Mouse (Mus musculus) heart, embryonic 13.5 days (tissue): ENCODE data around the gene Trio. TPM values are rescaled to one million over a fixed set of nuclear protein-coding genes. Genes with fewer than 3 reads are reported as not detected.
"Not testable (repeated sequence)": the region's sequence is repeated elsewhere in the genome, so short reads cannot be mapped to it uniquely, and the experiment has no call there.

Experiments used
- ATAC-seq: fragments of 200-750 bp; cut with Nextera tagmentation; 2 replicates; pipeline ENCODE4 v1.8.0; 2017; ENCODE audit warnings: moderate TSS enrichment; ENCODE audit not compliant: insufficient number of reproducible peaks, low FRiP score, low TSS enrichment; ENCODE audit errors: extremely low read depth
- H3K27ac ChIP-seq: fragments of 300-500 bp; sonication (generic); replicated peaks from 2 replicates; pipeline ENCODE4 v1.5.1; 2015; ENCODE audit warnings: moderate library complexity, mild to moderate bottlenecking, inconsistent platforms
- H3K27me3 ChIP-seq: fragments of 300-500 bp; sonication (generic); replicated peaks from 2 replicates; pipeline ENCODE4 v1.6.1; 2015; ENCODE audit warnings: mild to moderate bottlenecking, inconsistent platforms
- H3K36me3 ChIP-seq: fragments of 300-500 bp; sonication (generic); 2 replicates; pipeline ENCODE4 v1.6.1; 2015; ENCODE audit warnings: mild to moderate bottlenecking, inconsistent platforms
- H3K4me1 ChIP-seq: fragments of 300-500 bp; sonication (generic); 2 replicates; pipeline ENCODE4 v1.6.1; 2015; ENCODE audit warnings: inconsistent platforms
- H3K4me2 ChIP-seq: fragments of 300-500 bp; sonication (generic); 2 replicates; pipeline ENCODE4 v1.6.1; 2015; ENCODE audit warnings: inconsistent platforms, mild to moderate bottlenecking, moderate library complexity
- H3K4me3 ChIP-seq: fragments of 300-500 bp; sonication (generic); 2 replicates; pipeline ENCODE4 v1.5.1; 2015; ENCODE audit warnings: moderate library complexity, mild to moderate bottlenecking, inconsistent platforms
- H3K9ac ChIP-seq: fragments of 300-500 bp; sonication (generic); 2 replicates; pipeline ENCODE4 v1.6.1; 2015; ENCODE audit warnings: inconsistent platforms, mild to moderate bottlenecking, moderate library complexity
- H3K9me3 ChIP-seq: fragments of 300-500 bp; sonication (generic); 2 replicates; pipeline ENCODE4 v1.6.1; 2016; ENCODE audit warnings: inconsistent platforms
- WGBS: fragments of 180-500 bp; shearing (Covaris S2); methylation state at CpG from one replicate; pipeline ENCODE4 v1.1.7; 2015; ENCODE audit warnings: mixed read lengths; 5-methylcytosine and 5-hydroxymethylcytosine counted together
- polyA plus RNA-seq: library from polyadenylated mRNA; unstranded; fragments of >200 nt; fragmentation: Nextera tagmentation; extraction: Ambion mirVana; gene quantifications from 2 replicates; pipeline ENCODE4 v1.2.1, GENCODE M21; 2015

The Trio gene
- polyA plus RNA-seq, 1 experiment from 2014 or later, result 17.5 TPM

DNA sequence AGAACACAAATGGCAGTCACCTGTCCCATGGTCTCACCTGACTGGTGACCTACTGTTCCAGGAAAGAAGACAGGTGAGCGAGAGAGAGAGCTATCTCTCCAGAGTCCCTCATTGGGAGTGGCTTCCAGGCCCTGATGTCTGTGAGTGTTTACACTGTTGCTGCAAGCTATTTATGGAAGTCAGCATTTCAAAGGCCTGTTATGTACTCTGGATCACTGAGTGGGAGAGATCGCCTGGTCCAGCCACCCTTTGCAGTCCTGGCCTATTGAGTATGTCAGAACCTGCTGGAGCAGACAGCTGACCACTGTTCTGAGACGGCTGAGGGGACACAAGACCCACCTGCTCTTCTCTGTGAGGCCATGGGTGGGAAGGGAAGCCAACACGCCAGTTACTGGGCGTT lies 280.7 kb downstream of the Trio start:
- H3K27ac ChIP-seq, result peak overlapping the region; percentile 79
- H3K9ac ChIP-seq, result no peak overlapping the region
- H3K4me1 ChIP-seq, result peaks cover 26% of the 10 kb centered on the region
- WGBS, result 59% methylated on average over 5 of the region's 5 CpGs
- H3K4me2 ChIP-seq, result no peak overlapping the region
- peaks cover 95% of the 10 kb centered on the region for H3K36me3 ChIP-seq
- no peaks in the 10 kb centered on the region for H3K27me3 ChIP-seq
- no peaks in the 10 kb centered on the region for H3K9me3 ChIP-seq
- ATAC-seq, result no peak
- no peak overlapping the region for H3K4me3 ChIP-seq

DNA sequence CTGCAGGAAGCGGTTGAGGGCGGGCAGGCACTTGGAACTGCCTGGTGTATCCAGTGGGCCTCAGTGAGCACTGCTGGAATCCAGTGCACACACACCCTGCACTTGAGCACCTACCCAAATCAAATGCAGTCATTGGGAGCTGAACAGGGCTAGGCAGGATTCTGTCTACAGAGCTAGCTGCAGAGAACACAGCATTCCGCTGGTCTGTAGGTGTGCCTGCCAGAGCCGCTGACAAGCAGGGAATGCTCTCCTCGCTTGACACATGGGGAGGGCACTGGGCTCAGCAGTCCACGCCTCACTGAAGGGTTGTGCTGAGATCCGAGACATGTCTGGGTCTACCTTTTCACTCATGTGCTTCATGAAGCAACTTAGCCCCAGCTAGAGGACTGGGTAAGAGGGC lies 285.6 kb downstream of the Trio start:
- no peaks in the 10 kb centered on the region for H3K9me3 ChIP-seq
- H3K4me1 ChIP-seq, result peaks cover 15% of the 10 kb centered on the region
- ATAC-seq, result no peak; the same call in 1 of the 2 replicates
- no peaks in the 10 kb centered on the region for H3K27me3 ChIP-seq
- H3K9ac ChIP-seq, result no peak overlapping the region
- no peak overlapping the region for H3K4me2 ChIP-seq
- H3K27ac ChIP-seq, result peak overlapping the region; percentile 33; the same call in 1 of the 2 replicates
- H3K36me3 ChIP-seq, result peaks cover 87% of the 10 kb centered on the region
- WGBS, result 36% methylated on average over 7 of the region's 7 CpGs
- no peak overlapping the region for H3K4me3 ChIP-seq

DNA sequence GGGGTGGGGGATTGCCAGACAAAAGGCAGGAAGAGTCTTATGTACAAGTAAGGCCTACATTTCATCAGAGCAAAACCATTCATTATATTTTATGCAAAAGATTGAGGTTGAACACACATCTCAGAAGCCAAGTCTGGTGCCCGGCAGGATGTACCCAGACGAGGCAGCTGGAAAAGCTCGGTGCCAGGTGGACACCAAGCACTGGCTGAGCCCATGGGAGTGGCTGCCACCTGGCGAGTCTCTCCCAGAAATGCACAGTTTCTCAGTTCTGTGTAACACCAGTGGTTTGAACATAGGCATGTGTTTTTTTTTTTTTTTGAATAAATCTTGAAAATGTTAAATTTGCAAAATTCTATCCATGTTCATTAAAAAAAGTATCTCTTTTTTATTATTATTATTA lies 293.8 kb downstream of the Trio start:
- H3K9ac ChIP-seq, result no peak overlapping the region
- no peak for ATAC-seq
- no peaks in the 10 kb centered on the region for H3K9me3 ChIP-seq
- H3K4me3 ChIP-seq, result no peak overlapping the region
- no peak overlapping the region for H3K4me2 ChIP-seq
- H3K36me3 ChIP-seq, result peaks cover 68% of the 10 kb centered on the region
- WGBS, result 80% methylated on average over 4 of the region's 4 CpGs
- H3K27ac ChIP-seq, result no peak overlapping the region
- H3K27me3 ChIP-seq, result no peaks in the 10 kb centered on the region
- H3K4me1 ChIP-seq, result no peaks in the 10 kb centered on the region

DNA sequence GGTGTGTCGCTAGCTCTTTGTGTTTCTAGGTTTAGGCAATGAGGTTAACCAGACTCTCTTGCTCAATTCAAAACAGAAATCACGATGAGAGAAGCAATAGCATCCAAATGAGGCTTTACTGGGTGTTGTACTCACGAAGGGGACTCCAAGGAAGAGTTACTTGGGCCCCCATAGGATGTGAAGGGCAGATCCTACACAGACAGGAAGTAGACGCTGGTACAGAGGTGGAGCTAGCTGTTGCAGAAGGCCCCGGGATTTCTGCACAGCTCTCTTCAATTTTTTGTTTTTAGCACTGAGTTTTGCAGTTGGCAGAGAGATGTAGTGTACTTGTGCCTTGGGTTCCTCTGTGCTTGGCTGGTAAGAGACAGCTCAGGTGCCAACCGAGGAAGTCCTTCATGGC lies 299.4 kb downstream of the Trio start:
- WGBS, result 68% methylated on average over 6 of the region's 6 CpGs
- no peak overlapping the region for H3K9ac ChIP-seq
- ATAC-seq, result no peak

DNA sequence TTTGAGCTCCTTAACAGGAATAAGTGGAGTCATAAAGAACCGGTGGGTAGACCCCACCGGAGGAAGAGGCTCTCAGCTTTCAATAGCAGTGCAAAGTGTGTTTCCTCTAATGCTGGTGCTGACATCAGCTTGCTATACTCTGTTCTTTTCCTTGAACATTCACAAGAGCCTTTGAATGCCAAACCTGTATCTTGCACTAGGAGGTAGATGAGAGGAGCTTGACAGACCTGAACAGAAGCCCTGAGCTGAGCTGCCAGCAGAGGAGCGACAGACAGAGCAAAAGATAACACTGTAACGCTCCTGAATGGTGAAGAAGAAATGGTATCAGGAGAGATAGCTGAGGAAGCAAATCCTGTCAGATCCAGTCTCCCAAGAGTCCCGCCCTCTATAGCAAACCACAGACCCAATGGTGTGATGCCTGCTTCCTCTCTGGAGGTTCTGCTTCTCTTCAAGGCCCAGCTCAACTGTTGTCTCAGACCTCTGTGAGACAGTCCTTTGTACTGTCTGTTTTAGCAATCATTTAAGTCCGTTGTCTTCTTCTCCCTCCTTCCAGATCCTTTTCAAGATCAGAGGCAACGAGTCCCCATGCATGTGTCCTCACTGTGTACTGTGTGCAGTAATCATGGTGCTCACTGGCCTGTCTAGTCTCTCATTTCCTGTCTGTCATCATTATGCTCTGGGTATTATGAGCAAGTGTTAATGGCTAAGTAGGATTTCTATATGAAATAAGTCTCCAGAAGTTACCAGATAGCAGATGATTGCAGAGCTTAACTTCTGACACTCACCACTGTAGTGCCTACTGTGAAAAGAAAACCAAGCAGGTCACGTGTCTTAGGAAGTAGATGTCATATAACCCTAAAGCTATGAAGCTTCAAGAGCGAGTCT lies 300.6 kb downstream of the Trio start:
- 24% methylated on average over 9 of the region's 9 CpGs for WGBS
- no peak overlapping the region for H3K9ac ChIP-seq
- H3K9me3 ChIP-seq, result no peaks in the 10 kb centered on the region
- H3K36me3 ChIP-seq, result peaks cover 6% of the 10 kb centered on the region; the same call in 1 of the 2 replicates
- no peaks in the 10 kb centered on the region for H3K27me3 ChIP-seq
- ATAC-seq, result no peak
- H3K4me1 ChIP-seq, result peaks cover 26% of the 10 kb centered on the region
- peak overlapping the region; percentile 75 for H3K27ac ChIP-seq
- no peak overlapping the region for H3K4me3 ChIP-seq
- peak overlapping the region; percentile 33 for H3K4me2 ChIP-seq

More for the DNA sequence above, 299.4 kb downstream of the Trio start:
- Histone ChIP-seq H3K27me3 (no peaks in the 10 kb centered on the region), H3K27ac (no peak overlapping the region), H3K4me1 (peaks cover 26% of the 10 kb centered on the region), H3K36me3 (peaks cover 15% of the 10 kb centered on the region), H3K9me3 (no peaks in the 10 kb centered on the region), H3K4me2 (no peak overlapping the region), H3K4me3 (no peak overlapping the region)

DNA sequence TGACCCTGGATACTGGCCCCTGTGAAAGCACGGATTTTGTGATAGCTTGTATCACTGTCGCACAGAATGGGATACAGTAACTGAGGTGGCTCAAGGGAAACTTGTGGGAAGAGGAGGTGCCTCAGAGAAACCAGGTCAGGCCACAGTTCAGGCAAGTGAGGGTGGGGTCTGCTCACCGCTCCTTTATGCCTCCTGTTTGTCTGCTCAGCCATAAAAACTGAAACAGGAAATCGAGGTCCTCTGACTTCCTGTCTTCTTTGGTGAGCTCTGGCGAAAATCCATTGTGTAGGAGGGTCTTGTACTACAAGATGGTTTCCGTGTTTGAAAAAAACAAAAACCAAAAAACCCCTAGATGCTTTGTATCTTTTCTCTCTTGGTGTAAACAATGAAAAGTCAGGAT lies 301.4 kb downstream of the Trio start:
- 41% methylated on average over 6 of the region's 6 CpGs for WGBS
- Histone ChIP-seq H3K36me3 (0 out of 2 replicates have a peak, but pooled peaks cover 4% of the 10 kb centered on the region), H3K9me3 (no peaks in the 10 kb centered on the region), H3K27me3 (no peaks in the 10 kb centered on the region), H3K4me3 (no peak overlapping the region), H3K9ac (no peak overlapping the region), H3K4me2 (peak overlapping the region; percentile 33), H3K4me1 (peaks cover 26% of the 10 kb centered on the region), H3K27ac (peak overlapping the region; percentile 75)
- ATAC-seq, result no peak

DNA sequence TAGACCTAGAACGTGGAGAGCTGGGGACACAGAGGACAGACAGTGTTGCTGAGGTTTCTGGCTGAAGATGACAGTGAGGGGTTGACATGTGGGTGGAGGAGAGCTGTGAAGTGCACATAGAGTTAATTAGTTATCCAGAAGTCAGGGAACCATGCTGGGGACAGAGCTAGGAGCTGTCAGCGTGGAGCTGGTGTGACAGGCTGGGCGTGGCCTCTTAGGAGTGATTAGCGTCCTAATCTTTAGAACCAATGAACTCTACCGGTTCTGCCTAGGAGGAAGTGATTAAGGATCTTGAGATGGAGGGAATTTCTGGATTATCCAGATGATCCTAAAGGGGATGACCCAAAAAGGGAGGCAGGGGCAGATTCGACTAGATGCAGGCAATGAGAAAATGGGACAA lies 301.9 kb downstream of the Trio start:
- peaks cover 26% of the 10 kb centered on the region for H3K4me1 ChIP-seq
- no peaks in the 10 kb centered on the region for H3K9me3 ChIP-seq
- no peak overlapping the region for H3K4me3 ChIP-seq
- peak overlapping the region; percentile 75 for H3K27ac ChIP-seq
- H3K27me3 ChIP-seq, result no peaks in the 10 kb centered on the region
- no peak for ATAC-seq
- H3K4me2 ChIP-seq, result peak overlapping the region; percentile 33
- WGBS, result 29% methylated on average over 6 of the region's 6 CpGs
- H3K36me3 ChIP-seq, result no peaks in the 10 kb centered on the region
- no peak overlapping the region for H3K9ac ChIP-seq

DNA sequence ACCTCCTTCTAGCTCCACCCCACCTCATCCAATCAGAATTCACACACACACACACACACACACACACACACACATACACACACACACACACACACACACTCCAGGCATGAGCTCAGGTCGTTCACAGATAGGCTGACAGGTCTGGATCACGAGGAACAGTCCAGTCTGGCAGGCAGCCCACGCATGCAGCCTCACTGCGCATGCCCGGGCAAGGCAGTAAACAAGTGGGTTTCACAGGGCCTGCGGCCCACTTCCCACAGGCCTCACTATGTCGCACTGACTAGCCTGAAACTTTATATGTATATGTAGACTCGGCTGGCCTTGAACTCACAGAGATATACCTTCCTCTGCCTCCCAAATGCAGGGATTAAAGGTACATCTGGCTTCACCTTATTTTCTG lies 305.4 kb downstream of the Trio start:
- not testable (repeated sequence) for ATAC-seq, H3K4me2 ChIP-seq, H3K9me3 ChIP-seq, H3K4me3 ChIP-seq, H3K9ac ChIP-seq, H3K27ac ChIP-seq, H3K36me3 ChIP-seq
- Histone ChIP-seq H3K27me3 (0 out of 2 replicates have a peak, but pooled peaks cover 14% of the 10 kb centered on the region), H3K4me1 (peaks cover 19% of the 10 kb centered on the region)
- 80% methylated on average over 8 of the region's 8 CpGs for WGBS

DNA sequence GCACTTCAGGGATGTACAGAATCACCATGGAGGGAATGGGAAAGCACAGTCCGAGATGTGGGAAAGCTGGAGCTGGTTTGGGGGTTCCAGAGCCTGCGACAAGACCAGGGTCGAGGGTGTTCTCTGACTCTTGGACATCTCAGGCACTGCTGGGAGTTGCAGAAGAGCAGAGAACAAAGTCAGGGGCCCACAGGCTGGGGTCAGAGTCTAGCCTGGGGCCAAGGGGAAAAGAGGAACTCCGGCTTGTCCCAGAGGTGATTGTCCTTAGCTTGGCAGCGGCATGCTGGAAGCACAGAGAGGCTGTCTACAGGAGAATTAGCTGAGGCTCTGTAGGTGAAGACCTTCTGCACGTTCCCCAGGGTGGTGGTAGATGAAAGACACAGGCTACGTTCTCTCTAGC lies 307.0 kb downstream of the Trio start:
- 63% methylated on average over 7 of the region's 7 CpGs for WGBS
- Histone ChIP-seq H3K27ac (no peak overlapping the region), H3K4me3 (no peak overlapping the region), H3K36me3 (no peaks in the 10 kb centered on the region), H3K27me3 (0 out of 2 replicates have a peak, but pooled peaks cover 14% of the 10 kb centered on the region), H3K4me1 (peaks cover 2% of the 10 kb centered on the region), H3K9me3 (no peaks in the 10 kb centered on the region), H3K4me2 (no peak overlapping the region), H3K9ac (no peak overlapping the region)
- ATAC-seq, result no peak

DNA sequence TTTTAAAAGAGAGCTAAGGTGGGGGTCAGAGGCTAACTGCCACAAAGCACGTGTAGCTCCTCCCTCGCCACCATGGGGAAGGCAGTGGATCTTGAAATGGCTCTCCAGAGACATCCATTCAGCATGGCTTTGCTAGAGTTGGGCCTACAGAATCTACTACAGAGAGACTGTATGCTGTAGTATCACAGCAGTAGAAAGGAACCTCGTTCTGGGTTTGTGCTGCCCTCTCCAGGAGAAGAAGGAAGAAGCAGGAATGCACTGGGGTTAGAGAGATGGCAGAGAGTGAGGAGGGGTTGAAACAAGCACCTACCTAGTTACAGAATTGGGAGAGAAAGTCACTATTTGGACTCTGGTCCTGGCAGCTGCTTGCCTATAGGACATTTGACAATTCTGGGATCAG lies 310.3 kb downstream of the Trio start:
- no peak for ATAC-seq
- Histone ChIP-seq H3K4me2 (no peak overlapping the region), H3K36me3 (no peaks in the 10 kb centered on the region), H3K27me3 (0 out of 2 replicates have a peak, but pooled peaks cover 14% of the 10 kb centered on the region), H3K27ac (no peak overlapping the region), H3K9ac (no peak overlapping the region), H3K9me3 (no peaks in the 10 kb centered on the region), H3K4me3 (no peak overlapping the region), H3K4me1 (no peaks in the 10 kb centered on the region)
- 27% methylated on average over 3 of the region's 3 CpGs for WGBS

DNA sequence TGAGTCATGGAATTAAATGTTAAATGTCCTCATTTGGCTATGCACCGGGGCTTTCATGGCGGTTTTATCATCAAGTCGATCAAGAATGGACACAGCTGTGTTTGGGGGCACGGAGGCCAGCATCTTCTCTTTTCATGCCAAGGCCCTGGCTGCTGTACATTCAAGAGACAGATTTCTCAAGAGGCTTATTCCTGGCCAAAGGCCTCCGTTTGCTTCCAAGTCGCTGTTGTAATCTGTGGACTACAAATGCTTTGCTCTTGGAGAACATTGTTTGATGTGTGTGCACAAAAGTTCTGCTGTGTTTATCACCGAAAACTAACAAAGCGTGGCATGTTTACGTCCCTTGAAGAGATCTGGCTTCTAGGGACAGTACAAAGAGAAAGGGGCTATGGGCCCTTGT lies 314.9 kb downstream of the Trio start:
- no peaks in the 10 kb centered on the region for H3K4me1 ChIP-seq
- ATAC-seq, result no peak
- peaks cover 5% of the 10 kb centered on the region; the same call in 1 of the 2 replicates for H3K27me3 ChIP-seq
- H3K36me3 ChIP-seq, result no peaks in the 10 kb centered on the region
- H3K9me3 ChIP-seq, result no peaks in the 10 kb centered on the region
- H3K4me2 ChIP-seq, result no peak overlapping the region
- H3K4me3 ChIP-seq, result no peak overlapping the region
- H3K27ac ChIP-seq, result no peak overlapping the region
- 81% methylated on average over 9 of the region's 9 CpGs for WGBS
- H3K9ac ChIP-seq, result no peak overlapping the region
